Mouse (Mus musculus): ENCODE data around the gene Saa4.

DNA sequence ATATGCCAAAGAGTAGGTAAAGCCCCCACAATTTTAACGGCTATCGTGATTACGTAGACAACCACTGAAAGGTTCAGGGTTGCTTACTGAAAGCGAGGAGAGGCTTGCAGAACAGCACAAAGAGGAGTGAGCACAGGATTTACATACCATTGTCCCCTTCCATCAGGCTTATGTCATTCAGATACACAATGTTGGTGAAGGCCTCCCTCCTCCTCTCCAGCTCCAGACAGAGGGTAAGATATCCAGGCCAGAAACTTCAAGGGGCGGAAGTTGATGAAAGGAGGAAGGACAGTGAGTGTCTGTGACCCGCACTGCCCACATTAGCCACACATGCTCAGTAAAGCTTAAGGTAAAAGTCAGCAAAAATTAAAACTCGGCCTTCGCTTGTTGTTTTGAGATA is 32.3 kb upstream of the Saa4 start:
- no peak for TF ChIP-seq CTCF (IDR thresholded peaks at IDR 0.05; ENCODE audit: control insufficient read depth, insufficient read depth, insufficient read length)
- no peak for TF ChIP-seq USF1 (IDR thresholded peaks at IDR 0.05; ENCODE audit: low read depth)
- TF ChIP-seq MAX (IDR thresholded peaks at IDR 0.05) = no peak
- TF ChIP-seq MYOG (IDR thresholded peaks at IDR 0.05; ENCODE audit: control insufficient read depth, extremely low read depth, insufficient read length) = no peak
- no peak for TF ChIP-seq CEBPB (IDR thresholded peaks at IDR 0.05; ENCODE audit: low read depth)
- TF ChIP-seq MYOD1 (IDR thresholded peaks at IDR 0.05; ENCODE audit: control insufficient read depth, insufficient read length, low read depth) = no peak

All from C2C12 (cell line).